Mouse (Mus musculus): Measurements from ENCODE around the gene Crtc3. TPM values are rescaled to one million over a fixed set of nuclear protein-coding genes. Genes with fewer than 3 reads are reported as not detected.

Crtc3 gene
- polyA plus RNA-seq (2012; rRNA removed) = 11.4 and 14.0 TPM in 2 replicates

DNA sequence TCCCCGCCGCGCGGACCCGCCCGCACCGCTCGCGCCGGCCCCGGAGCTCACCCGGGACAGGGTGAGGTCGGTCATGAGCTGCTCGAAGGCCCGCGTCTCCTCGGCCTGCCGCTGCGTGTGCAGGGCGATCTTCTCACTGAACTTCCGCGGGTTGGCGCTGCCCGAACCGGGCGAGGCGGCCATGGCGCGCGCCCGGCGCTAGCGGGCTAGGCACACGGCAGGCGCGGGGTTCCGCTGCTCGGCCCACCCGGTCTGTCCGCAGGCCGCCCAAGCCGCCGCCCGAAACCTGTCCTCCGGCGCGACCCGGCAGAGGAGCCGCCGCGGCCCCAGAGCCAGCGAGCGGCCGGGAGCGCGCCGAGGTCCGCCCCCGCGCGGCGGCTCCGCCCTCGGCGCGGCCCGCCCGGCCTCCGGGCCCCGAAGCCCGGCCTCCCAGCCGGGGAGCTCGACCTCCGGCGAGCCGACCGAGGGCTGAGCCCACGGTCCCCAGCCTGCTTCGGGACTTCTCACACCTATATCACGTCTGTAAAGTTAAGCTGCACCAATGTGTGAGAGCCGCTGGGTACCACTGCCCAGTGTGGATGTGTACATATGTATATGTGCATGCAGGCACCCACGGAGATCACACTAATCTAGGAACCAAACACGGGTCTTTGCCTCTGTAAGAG is at the start of gene Crtc3:
TSS of gene Crtc3 (minus strand) at position 322 of the 665 bp plus-strand sequence.

Other genes with a start within 250 kb of the Crtc3 start
- 13.5 and 13.7 TPM in 2 replicates for gene Blm, start 153.8 kb downstream of the Crtc3 start, polyA plus RNA-seq (2012; rRNA removed)
- gene Iqgap1, start 137.1 kb upstream of the Crtc3 start, polyA plus RNA-seq (2012; rRNA removed) = 24.8 and 30.0 TPM in 2 replicates
- gene Zscan2, start 172.0 kb upstream of the Crtc3 start, polyA plus RNA-seq (2012; rRNA removed) = 36.5 and 36.8 TPM in 2 replicates
- 32.5 and 33.7 TPM in 2 replicates for gene Wdr73, start 212.4 kb upstream of the Crtc3 start, polyA plus RNA-seq (2012; rRNA removed)
- gene Nmb, start 216.2 kb upstream of the Crtc3 start, polyA plus RNA-seq (2012; rRNA removed) = 11.1 and 13.0 TPM in 2 replicates